In genomic region chr1:132067261-132068255, GRCm38 (mm10) we compare ENCODE assay signal across 7 mouse cellular contexts. TPM values are rescaled to one million over a fixed set of nuclear protein-coding genes. Genes with fewer than 3 reads are reported as not detected.
DNase-seq lines count a peak whose midpoint lies in the region; ATAC-seq and TF ChIP-seq lines count a peak whose summit lies in the region.

Gene Mfsd4a, minus strand, starts transcription at chr1:132068062.

- intact Hi-C loops in gastrocnemius, postnatal 14 days (cut with DNase I; ENCODE audit: low total_unique reads): loop anchor here (5.0 kb wide), 1 partner anchor 45 kb away; no protein-coding TSS in a partner anchor
- intact Hi-C loops in left cerebral cortex, postnatal 4 days (cut with DNase I): no loop called here

- H3K4me3 ChIP-seq in intestine, embryonic 14.5 days (ENCODE audit: low read depth, low read length): peak within 1 kb of the TSS; percentile 47
- peak within 1 kb of the TSS; percentile 67 for H3K4me3 ChIP-seq in small intestine, adult 2 months (ENCODE audit: low read depth, low read length)

- H3K36me3 ChIP-seq in intestine, embryonic 14.5 days (ENCODE audit: control insufficient read depth, insufficient read depth, low read length): no peaks in the 10 kb centered on the region
- H3K36me3 ChIP-seq in small intestine, adult 2 months (ENCODE audit: control insufficient read depth, insufficient read depth, low read length): no peaks in the 10 kb centered on the region

- no peaks in the 10 kb centered on the region for H3K9me3 ChIP-seq in intestine, embryonic 14.5 days (ENCODE audit: control insufficient read depth, low read length)

- peak; percentile 82 for DNase-seq in adrenal gland, adult 2 months
- peak; percentile 58 for DNase-seq in gastrocnemius, postnatal 14 days
- peak; percentile 73 for DNase-seq in intestine, embryonic 14.5 days (ENCODE audit: low spot score)
- peak; percentile 21 for DNase-seq in left cerebral cortex, postnatal 4 days
- DNase-seq in mesoderm, embryonic 11.5 days (ENCODE audit: low read depth, low spot score): peak; percentile 47

- H3K27ac ChIP-seq in intestine, embryonic 14.5 days (ENCODE audit: low read depth): no peak within 1 kb of the TSS
- no peak within 1 kb of the TSS for H3K27ac ChIP-seq in small intestine, adult 2 months (ENCODE audit: insufficient read depth, low read depth, low read length)

- peaks cover 37% of the 10 kb centered on the region for H3K27me3 ChIP-seq in intestine, embryonic 14.5 days (replicated peaks; ENCODE audit: control insufficient read depth, insufficient read depth, low read length)
- H3K27me3 ChIP-seq in small intestine, adult 2 months (ENCODE audit: control insufficient read depth, insufficient read depth, low read length): no peaks in the 10 kb centered on the region

- peak within 1 kb of the TSS; percentile 48 for H3K9ac ChIP-seq in intestine, embryonic 14.5 days (ENCODE audit: low read length)

- no peak for TF ChIP-seq CTCF in small intestine, adult 2 months (IDR thresholded peaks at IDR 0.05; ENCODE audit: extremely low read depth, insufficient read length, insufficient replicate concordance, low read depth, low read length)

- 3% methylated on average over 66 of the region's 80 CpGs for WGBS in intestine, embryonic 14.5 days
- 3% methylated on average over 79 of the region's 80 CpGs for WGBS in small intestine, adult 2 months

- peak within 1 kb of the TSS; percentile 98 for H3K4me2 ChIP-seq in intestine, embryonic 14.5 days (ENCODE audit: low read length)

- 0 out of 2 replicates have a peak, but pooled peaks have one; percentile 25 for TF ChIP-seq POLR2A in small intestine, adult 2 months (IDR thresholded peaks at IDR 0.05; ENCODE audit: low read depth, low read length)

- peak; percentile 64 for ATAC-seq in common myeloid progenitor, adult 5-6 weeks (replicated peaks; ENCODE audit: low read depth, poor library complexity, severe bottlenecking)
- peak; percentile 66 for ATAC-seq in intestine, embryonic 14.5 days (replicated peaks; ENCODE audit: low FRiP score, low TSS enrichment, low read depth)

- H3K4me1 ChIP-seq in intestine, embryonic 14.5 days (replicated peaks; ENCODE audit: control insufficient read depth, insufficient read depth, low read length): 0 out of 2 replicates have a peak, but pooled peaks cover 6% of the 10 kb centered on the region
- H3K4me1 ChIP-seq in small intestine, adult 2 months (ENCODE audit: control insufficient read depth, insufficient read depth, insufficient read length, low read length): peaks cover 14% of the 10 kb centered on the region; the same call in 1 of the 2 replicates

RNA-seq across cellular contexts. Expression of gene Mfsd4a, which starts in this region (rescaled TPM):
- 10 to 100 TPM; 18.7 to 32.0 TPM for total RNA-seq in adrenal gland, adult 2 months (2021)
- 98.7 and 106 TPM in 2 replicates for polyA plus RNA-seq in adrenal gland, adult 2 months (2012; rRNA removed)
- 0.63 and 5.5 TPM in 2 replicates for total RNA-seq in common myeloid progenitor, adult 5-6 weeks (2017)
- total RNA-seq in gastrocnemius, postnatal 14 days (2021): 1 to 10 TPM; 2.0 to 2.2 TPM
- polyA plus RNA-seq in intestine, embryonic 14.5 days (2014; fragmentation: Nextera tagmentation; extraction: Ambion mirVana): 13.4 TPM in 2 replicates
- 10 to 100 TPM; 14.6 to 20.9 TPM for total RNA-seq in left cerebral cortex, postnatal 4 days (2021)
- polyA plus RNA-seq in small intestine, adult 2 months (2012; rRNA removed): 14.0 and 28.0 TPM in 2 replicates

Comparison
In these comparisons a context has a peak if more than half of its experiments do, and no peak if none do; other contexts are left out.
1. DNase-seq: peak in every context shown above with its lines; median percentile 82 in adrenal gland, adult 2 months; 73 in intestine, embryonic 14.5 days; 58 in gastrocnemius, postnatal 14 days; 47 in mesoderm, embryonic 11.5 days; 21 in left cerebral cortex, postnatal 4 days.